Mouse (Mus musculus): ENCODE data around the gene Heg1. TPM values are rescaled to one million over a fixed set of nuclear protein-coding genes. Genes with fewer than 3 reads are reported as not detected.

The Heg1 gene
- polyA plus RNA-seq, 1 experiment from 2014 or later, result 21.3 TPM

Other genes with a start within 250 kb of the Heg1 start
- gene Slc12a8, start 167.0 kb upstream of the Heg1 start, polyA plus RNA-seq (2015; fragmentation: Nextera tagmentation; extraction: Ambion mirVana), result 0.67 and 0.92 TPM in 2 replicates
- gene Muc13, start 109.7 kb downstream of the Heg1 start, polyA plus RNA-seq (2015; fragmentation: Nextera tagmentation; extraction: Ambion mirVana), result 0.08 TPM in 1 of 2 replicates, not detected in the other
- 1.8 and 2.5 TPM in 2 replicates for gene Itgb5, start 145.3 kb downstream of the Heg1 start, polyA plus RNA-seq (2015; fragmentation: Nextera tagmentation; extraction: Ambion mirVana)